Mouse (Mus musculus): Measurements from ENCODE around the gene Abca17. TPM values are rescaled to one million over a fixed set of nuclear protein-coding genes. Genes with fewer than 3 reads are reported as not detected.

The Abca17 gene
- total and polyA plus RNA-seq, 2 experiments from 2014 or later, result 1.2 to 1.5 TPM

GRCm38 (mm10) chr17:24251320-24252069 lies 99.4 kb downstream of the Abca17 start, which contains the start of gene Ccnf:
TSS of gene Ccnf (minus strand) at chr17:24251484.
- under 1% methylated on average over 48 of the region's 48 CpGs for WGBS
- ATAC-seq (peak; percentile 100), DNase-seq (ENCODE audit: low spot score) (peak; percentile 98)
- H3K27me3 ChIP-seq (ENCODE audit: insufficient read depth, low read length), result no peaks in the 10 kb centered on the region
- H3K9me3 ChIP-seq (ENCODE audit: low read length), result no peaks in the 10 kb centered on the region
- H3K36me3 ChIP-seq (ENCODE audit: insufficient read depth, low read length), result 0 out of 2 replicates have a peak, but pooled peaks cover 5% of the 10 kb centered on the region
- H3K9ac ChIP-seq (replicated peaks; ENCODE audit: low read length), result peak within 1 kb of the TSS; percentile 71
- H3K4me2 ChIP-seq (ENCODE audit: low read depth, low read length), result peak within 1 kb of the TSS; percentile 86
- peak; percentile 51 for TF ChIP-seq CTCF (IDR thresholded peaks at IDR 0.05; ENCODE audit: low read depth)
- H3K4me3 ChIP-seq (ENCODE audit: low read length), result peak within 1 kb of the TSS; percentile 80
- H3K27ac ChIP-seq, result peak within 1 kb of the TSS; percentile 62
- peaks cover 6% of the 10 kb centered on the region; the same call in 1 of the 2 replicates for H3K4me1 ChIP-seq (ENCODE audit: insufficient read depth, low read length)

DNA sequence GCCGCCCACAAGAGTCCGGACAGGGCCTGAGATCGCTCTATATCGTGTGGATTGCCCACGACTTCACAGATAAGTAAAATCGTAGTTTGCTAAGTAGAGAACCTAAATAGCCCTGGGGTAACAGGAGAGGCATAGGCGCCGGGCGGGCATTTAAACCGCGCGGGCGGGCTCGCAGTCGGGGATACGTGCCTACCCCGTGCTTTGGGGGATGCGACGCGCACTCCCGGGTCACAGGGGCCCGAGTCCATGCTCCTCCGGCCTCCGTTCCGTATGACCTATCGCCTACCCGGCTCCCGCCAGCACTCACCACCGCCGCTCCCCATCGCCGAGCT lies 99.9 kb downstream of the Abca17 start:
- peak overlapping the region; percentile 80 for H3K4me3 ChIP-seq (ENCODE audit: low read length)
- H3K36me3 ChIP-seq (ENCODE audit: insufficient read depth, low read length), result 0 out of 2 replicates have a peak, but pooled peaks cover 5% of the 10 kb centered on the region
- DNase-seq (ENCODE audit: low spot score) (no peak), ATAC-seq (no peak; the same call in 1 of the 2 replicates)
- H3K9me3 ChIP-seq (ENCODE audit: low read length), result no peaks in the 10 kb centered on the region
- peak overlapping the region; percentile 71 for H3K9ac ChIP-seq (replicated peaks; ENCODE audit: low read length)
- H3K27me3 ChIP-seq (ENCODE audit: insufficient read depth, low read length), result no peaks in the 10 kb centered on the region
- H3K4me2 ChIP-seq (ENCODE audit: low read depth, low read length), result peak overlapping the region; percentile 86
- H3K27ac ChIP-seq, result no peak overlapping the region; the same call in 1 of the 2 replicates
- H3K4me1 ChIP-seq (ENCODE audit: insufficient read depth, low read length), result peaks cover 6% of the 10 kb centered on the region; the same call in 1 of the 2 replicates
- 1% methylated on average over 32 of the region's 32 CpGs for WGBS
- TF ChIP-seq CTCF (IDR thresholded peaks at IDR 0.05; ENCODE audit: low read depth), result no peak

DNA sequence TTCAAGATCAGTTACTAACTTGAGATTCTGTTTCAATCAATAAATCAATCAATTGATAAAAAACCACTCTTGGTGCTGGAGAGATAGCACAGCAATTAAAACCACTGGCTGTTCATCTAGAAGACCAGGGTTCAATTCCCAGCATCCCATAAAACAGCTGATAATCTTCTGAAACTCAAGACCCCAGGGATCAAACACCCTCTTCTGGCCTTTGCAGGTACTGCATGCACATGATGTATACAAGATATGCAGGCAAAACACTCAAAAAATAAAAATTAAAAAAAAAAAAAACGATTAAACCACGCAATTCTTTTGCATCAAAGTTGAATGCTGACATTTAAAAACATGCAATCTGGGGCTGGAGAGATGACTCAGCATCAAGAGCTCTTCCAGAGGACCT lies 102.2 kb downstream of the Abca17 start:
- no peaks in the 10 kb centered on the region for H3K9me3 ChIP-seq (ENCODE audit: low read length)
- DNase-seq (ENCODE audit: low spot score) (no peak), ATAC-seq (no peak)
- H3K27me3 ChIP-seq (ENCODE audit: insufficient read depth, low read length), result no peaks in the 10 kb centered on the region
- peaks cover 17% of the 10 kb centered on the region for H3K36me3 ChIP-seq (ENCODE audit: insufficient read depth, low read length)
- no peak overlapping the region for H3K4me2 ChIP-seq (ENCODE audit: low read depth, low read length)
- no peak overlapping the region for H3K4me3 ChIP-seq (ENCODE audit: low read length)
- no peak overlapping the region for H3K27ac ChIP-seq
- 96% methylated on average over 2 of the region's 2 CpGs for WGBS
- peaks cover 6% of the 10 kb centered on the region; the same call in 1 of the 2 replicates for H3K4me1 ChIP-seq (ENCODE audit: insufficient read depth, low read length)
- peak; percentile 28 for TF ChIP-seq CTCF (IDR thresholded peaks at IDR 0.05; ENCODE audit: low read depth)
- no peak overlapping the region for H3K9ac ChIP-seq (replicated peaks; ENCODE audit: low read length)

DNA sequence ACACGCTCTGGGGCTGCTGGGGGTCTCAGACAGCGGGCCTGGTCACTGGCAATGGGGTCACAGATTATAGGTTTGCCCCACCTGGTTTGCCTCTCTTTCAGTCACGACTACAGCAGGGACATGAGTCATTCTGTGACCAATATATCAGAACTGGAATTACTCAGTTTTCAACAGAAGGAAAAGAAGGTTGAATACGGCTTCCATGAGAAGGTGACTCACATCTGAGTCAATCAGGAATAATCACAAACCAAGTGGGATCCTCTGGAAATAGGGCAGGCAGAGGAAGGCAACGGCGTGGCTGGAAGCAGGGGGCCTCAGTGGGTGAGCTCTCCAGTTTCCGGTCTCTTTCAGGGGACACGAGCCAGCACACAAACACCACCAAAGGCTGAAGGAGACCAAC lies 106.8 kb downstream of the Abca17 start:
- ATAC-seq (no peak), DNase-seq (ENCODE audit: low spot score) (no peak)
- H3K4me1 ChIP-seq (ENCODE audit: insufficient read depth, low read length), result no peaks in the 10 kb centered on the region
- H3K9ac ChIP-seq (replicated peaks; ENCODE audit: low read length), result no peak overlapping the region
- no peaks in the 10 kb centered on the region for H3K27me3 ChIP-seq (ENCODE audit: insufficient read depth, low read length)
- no peak overlapping the region for H3K27ac ChIP-seq
- over 99% methylated on average over 8 of the region's 8 CpGs for WGBS
- no peaks in the 10 kb centered on the region for H3K9me3 ChIP-seq (ENCODE audit: low read length)
- no peak overlapping the region for H3K4me2 ChIP-seq (ENCODE audit: low read depth, low read length)
- H3K36me3 ChIP-seq (ENCODE audit: insufficient read depth, low read length), result peaks cover 46% of the 10 kb centered on the region
- no peak for TF ChIP-seq CTCF (IDR thresholded peaks at IDR 0.05; ENCODE audit: low read depth)
- no peak overlapping the region for H3K4me3 ChIP-seq (ENCODE audit: low read length)

- H3K36me3 ChIP-seq (ENCODE audit: insufficient read depth, low read length), result peaks cover 49% of the 10 kb centered on the region
- no peak overlapping the region for H3K9ac ChIP-seq (replicated peaks; ENCODE audit: low read length)
- 89% methylated on average over 4 of the region's 4 CpGs for WGBS
- H3K27ac ChIP-seq, result no peak overlapping the region
- no peaks in the 10 kb centered on the region for H3K9me3 ChIP-seq (ENCODE audit: low read length)
- DNase-seq (ENCODE audit: low spot score) (peak; percentile 48), ATAC-seq (no peak)
- no peaks in the 10 kb centered on the region for H3K4me1 ChIP-seq (ENCODE audit: insufficient read depth, low read length)
- peak; percentile 73 for TF ChIP-seq CTCF (IDR thresholded peaks at IDR 0.05; ENCODE audit: low read depth)
- H3K4me2 ChIP-seq (ENCODE audit: low read depth, low read length), result no peak overlapping the region
- no peaks in the 10 kb centered on the region for H3K27me3 ChIP-seq (ENCODE audit: insufficient read depth, low read length)
- no peak overlapping the region for H3K4me3 ChIP-seq (ENCODE audit: low read length)
Measured at GRCm38 (mm10) chr17:24243311-24243969, 107.4 kb downstream of the Abca17 start.

GRCm38 (mm10) chr17:24236921-24237320 lies 113.9 kb downstream of the Abca17 start:
- no peak for TF ChIP-seq CTCF (IDR thresholded peaks at IDR 0.05; ENCODE audit: low read depth)
- Histone ChIP-seq H3K36me3 (ENCODE audit: insufficient read depth, low read length) (peaks cover 24% of the 10 kb centered on the region; the same call in 1 of the 2 replicates), H3K9ac (replicated peaks; ENCODE audit: low read length) (no peak overlapping the region), H3K4me1 (ENCODE audit: insufficient read depth, low read length) (no peaks in the 10 kb centered on the region), H3K27ac (no peak overlapping the region), H3K27me3 (ENCODE audit: insufficient read depth, low read length) (no peaks in the 10 kb centered on the region), H3K4me3 (ENCODE audit: low read length) (no peak overlapping the region), H3K4me2 (ENCODE audit: low read depth, low read length) (no peak overlapping the region), H3K9me3 (ENCODE audit: low read length) (no peaks in the 10 kb centered on the region)
- ATAC-seq (no peak), DNase-seq (ENCODE audit: low spot score) (no peak)
- WGBS, result 95% methylated on average over 7 of the region's 7 CpGs

Measured in hindbrain, postnatal 0 days (tissue).